Mouse (Mus musculus): ENCODE results near the gene Vstm2a. TPM values are rescaled to one million over a fixed set of nuclear protein-coding genes. Genes with fewer than 3 reads are reported as not detected.

Gene Vstm2a
- total RNA-seq, 2 experiments from 2014 or later = 114 to 130 TPM

- no peak for DNase-seq (ENCODE audit: low spot score in 2 of 2)
These were observed 155.6 kb downstream of the Vstm2a start for GRCm38 (mm10) chr11:16413077-16413644.

- DNase-seq (ENCODE audit: low spot score in 2 of 2) = no peak
These were observed 182.2 kb downstream of the Vstm2a start for GRCm38 (mm10) chr11:16439548-16440251.
